Mouse (Mus musculus): ENCODE measurements around the gene Nutf2.
A peak's percentile ranks its signal among the peaks of the same experiment; 100 is the strongest.

The Nutf2 gene

DNA sequence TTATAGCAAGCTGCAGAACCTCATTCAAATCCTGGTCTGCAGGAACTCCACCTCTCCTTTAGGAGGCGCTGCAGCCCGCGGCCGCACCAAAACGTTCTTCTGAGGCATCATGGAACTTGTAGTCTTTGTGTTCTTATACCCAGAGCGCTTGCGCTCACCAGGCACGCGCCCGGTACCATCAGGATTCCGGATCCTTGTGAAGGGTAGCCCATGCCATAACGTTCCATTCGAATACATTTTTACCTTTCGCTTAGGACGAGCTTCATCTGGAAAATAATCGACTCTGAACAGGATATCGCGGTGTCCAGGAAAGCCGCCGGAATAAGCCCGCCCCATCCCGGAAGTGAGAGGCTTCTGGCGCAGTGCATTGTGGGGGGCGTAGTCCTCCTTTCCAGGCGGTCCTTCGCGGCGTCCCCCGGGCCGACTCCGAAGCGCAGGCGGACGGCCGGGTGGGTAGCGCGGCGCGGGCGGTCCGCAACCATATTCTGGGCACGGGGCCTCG, 5.6 kb upstream of the Nutf2 start, which contains the start of gene Thap11:
Gene Thap11, plus strand, starts transcription at position 418 of the 502 bp plus-strand sequence.
- peak; percentile 81 to 89 for DNase-seq (ENCODE audit: low spot score in 2 of 2)

DNA sequence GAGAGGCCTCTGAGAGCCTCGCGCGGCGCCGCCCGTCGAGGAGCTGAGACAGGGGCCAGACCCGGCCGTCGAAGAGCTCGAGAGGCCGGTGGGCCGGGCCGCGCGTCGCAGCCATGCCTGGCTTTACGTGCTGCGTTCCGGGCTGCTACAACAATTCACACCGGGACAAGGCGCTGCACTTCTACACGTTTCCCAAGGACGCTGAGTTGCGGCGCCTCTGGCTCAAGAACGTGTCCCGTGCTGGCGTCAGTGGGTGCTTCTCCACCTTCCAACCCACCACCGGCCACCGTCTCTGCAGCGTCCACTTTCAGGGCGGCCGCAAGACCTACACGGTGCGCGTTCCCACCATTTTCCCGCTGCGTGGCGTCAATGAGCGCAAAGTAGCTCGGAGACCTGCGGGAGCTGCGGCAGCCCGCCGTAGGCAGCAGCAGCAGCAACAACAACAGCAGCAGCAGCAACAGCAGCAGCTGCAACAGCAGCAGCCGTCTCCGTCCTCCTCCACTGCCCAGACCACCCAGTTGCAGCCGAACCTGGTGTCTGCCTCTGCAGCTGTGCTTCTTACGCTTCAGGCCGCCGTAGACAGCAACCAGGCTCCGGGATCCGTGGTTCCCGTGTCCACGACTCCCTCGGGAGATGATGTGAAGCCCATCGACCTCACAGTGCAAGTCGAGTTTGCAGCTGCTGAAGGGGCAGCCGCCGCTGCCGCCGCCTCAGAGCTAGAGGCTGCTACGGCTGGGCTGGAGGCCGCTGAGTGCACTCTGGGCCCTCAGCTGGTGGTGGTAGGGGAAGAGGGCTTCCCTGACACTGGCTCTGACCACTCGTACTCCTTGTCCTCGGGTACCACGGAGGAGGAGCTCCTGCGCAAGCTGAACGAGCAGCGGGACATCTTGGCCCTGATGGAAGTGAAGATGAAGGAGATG, 4.9 kb upstream of the Nutf2 start:
- peak in 1 of 2 experiments; percentile 67 for DNase-seq (ENCODE audit: low spot score in 2 of 2)

DNA sequence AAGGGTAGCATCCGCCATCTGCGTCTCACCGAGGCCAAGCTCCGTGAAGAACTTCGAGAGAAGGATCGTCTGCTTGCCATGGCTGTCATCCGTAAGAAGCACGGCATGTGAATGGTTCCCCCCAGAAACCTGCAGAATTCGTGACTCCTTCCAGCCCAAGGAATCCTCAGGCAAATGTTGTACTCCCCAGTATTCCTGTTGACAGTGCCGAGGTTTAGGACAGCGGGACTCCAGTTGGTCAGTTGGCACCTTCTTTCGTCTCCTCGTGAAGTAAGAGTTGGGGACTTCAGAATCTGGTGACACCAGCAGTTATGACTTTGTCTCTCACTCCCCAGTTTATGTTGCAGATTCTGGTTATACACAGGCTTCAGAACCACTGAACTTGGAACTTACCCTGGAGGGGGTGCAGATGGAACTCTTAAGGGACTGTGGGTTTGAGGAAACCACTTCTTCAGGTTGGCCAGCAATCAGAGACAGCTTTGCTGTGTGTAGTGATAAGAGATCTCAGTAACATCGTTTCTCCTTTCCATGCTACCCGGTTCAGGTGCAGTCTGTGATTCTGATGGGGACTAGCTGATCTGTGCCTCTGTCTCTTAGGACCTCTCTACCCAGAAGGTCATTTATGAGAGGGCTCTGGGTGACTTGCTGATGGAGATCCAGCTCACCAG, 4.1 kb upstream of the Nutf2 start:
- no peak for DNase-seq (ENCODE audit: low spot score in 2 of 2)

DNA sequence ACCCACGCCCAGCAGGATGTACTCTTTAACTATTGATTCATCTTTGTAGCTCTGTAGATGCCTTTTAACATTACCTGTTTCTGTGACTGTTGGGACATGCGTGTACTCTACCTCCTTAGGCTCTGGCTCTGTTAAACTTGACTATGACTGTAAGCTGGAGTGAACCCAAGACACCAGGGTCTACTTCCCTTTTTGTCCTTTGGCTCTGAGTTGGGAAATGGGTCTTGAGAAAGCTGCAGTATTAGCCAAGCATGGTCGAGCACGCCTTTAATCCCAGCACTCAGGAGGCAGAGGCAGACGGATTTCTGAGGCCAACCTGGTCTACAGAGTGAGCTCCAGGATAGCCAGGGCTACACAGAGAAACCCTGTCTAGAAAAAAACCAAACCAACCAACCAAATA, 1.9 kb upstream of the Nutf2 start:
- no peak for DNase-seq (ENCODE audit: low spot score in 2 of 2)

DNA sequence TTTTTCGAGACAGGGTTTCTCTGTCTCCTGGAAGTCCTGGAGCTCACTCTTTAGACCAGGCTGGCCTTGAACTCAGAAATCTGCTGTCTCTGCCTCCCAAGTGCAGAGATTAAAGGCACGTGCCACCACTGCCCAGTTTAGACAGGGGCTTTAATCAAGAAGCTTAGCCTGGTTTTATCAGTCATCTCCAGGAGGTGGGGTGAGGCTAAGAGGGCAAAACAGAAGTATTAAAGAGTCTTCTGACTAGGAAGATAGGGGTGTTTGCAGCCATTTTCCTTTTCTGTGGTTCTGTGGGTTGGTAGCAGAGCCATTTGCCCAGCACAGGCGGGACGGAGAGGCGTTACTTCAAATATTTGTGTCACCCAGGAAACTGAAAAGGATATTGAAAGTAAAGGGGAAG, 1.1 kb upstream of the Nutf2 start:
- no peak for DNase-seq (ENCODE audit: low spot score in 2 of 2)

DNA sequence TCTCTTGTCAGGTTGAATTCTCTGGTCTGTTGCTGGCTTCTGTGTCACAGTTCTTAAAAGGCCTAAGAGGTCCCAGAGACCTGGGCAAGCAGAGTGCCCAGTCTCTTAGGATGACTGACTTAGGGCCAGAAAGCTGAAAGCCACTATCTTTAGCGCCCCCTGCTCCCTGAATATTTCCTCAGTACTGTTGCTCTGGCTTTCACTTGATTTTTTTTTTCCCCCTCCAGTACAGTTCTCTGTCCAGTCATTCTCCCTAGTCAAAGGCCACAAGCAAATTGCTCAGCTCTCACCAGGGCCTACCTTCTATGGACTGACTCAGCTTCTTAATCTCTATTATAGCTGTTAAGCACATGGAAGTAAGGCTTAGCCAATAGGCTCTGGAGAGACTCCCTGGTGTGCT, 1.6 kb downstream of the Nutf2 start:
- DNase-seq (ENCODE audit: low spot score in 2 of 2): peak in 1 of 2 experiments; percentile 20

DNA sequence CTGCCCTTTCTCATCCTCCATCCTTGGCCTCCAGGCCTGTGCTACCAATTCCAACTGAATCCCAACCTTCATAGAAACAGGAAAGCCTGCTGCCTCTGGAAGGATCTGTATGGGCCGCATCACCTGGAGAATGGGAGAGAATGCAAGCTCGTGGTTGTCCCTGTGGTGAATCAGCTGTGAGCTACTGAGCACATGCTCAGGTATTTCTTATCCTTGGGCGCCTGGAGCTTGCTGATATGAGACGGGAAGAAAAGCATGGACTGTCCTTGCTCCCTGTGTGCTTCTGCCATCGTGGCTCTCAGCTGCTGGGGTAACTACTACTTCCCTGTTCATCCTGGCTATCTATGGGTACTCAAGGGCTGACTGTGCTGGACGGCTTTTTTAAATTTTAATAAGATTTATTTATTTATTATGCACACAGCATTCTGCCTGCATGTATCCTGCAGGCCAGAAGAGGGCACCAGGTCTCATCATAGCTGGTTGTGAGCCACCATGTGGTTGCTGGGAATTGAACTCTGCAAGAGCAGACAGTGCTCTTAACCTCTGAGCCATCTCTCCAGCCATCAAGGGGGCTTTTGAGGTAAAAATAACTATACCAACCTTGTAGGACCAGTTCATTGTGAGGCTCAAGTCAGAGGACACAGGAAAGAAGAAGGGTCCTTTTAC, 6.1 kb downstream of the Nutf2 start:
- DNase-seq (ENCODE audit: low spot score in 2 of 2): no peak

DNA sequence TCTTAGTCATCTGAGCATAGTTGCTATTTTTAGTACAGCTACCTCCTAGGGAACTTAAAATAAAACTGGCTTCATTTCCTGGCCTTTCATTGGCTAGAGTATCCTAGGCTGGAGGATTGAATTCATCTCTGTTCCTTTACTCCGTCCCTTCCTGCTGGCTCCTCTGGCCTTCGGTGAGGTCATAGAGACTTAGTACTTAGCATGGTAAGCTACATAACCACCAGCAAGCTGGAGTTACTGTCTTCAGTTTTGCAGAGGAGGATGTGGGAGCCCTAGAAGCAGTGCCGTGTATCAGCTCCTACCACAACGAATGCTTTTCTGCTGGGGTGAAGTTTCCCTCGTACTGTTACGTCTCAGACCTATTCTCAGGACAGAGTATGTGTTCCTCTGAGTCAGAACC, 13.9 kb downstream of the Nutf2 start:
- DNase-seq (ENCODE audit: low spot score in 2 of 2): no peak

DNA sequence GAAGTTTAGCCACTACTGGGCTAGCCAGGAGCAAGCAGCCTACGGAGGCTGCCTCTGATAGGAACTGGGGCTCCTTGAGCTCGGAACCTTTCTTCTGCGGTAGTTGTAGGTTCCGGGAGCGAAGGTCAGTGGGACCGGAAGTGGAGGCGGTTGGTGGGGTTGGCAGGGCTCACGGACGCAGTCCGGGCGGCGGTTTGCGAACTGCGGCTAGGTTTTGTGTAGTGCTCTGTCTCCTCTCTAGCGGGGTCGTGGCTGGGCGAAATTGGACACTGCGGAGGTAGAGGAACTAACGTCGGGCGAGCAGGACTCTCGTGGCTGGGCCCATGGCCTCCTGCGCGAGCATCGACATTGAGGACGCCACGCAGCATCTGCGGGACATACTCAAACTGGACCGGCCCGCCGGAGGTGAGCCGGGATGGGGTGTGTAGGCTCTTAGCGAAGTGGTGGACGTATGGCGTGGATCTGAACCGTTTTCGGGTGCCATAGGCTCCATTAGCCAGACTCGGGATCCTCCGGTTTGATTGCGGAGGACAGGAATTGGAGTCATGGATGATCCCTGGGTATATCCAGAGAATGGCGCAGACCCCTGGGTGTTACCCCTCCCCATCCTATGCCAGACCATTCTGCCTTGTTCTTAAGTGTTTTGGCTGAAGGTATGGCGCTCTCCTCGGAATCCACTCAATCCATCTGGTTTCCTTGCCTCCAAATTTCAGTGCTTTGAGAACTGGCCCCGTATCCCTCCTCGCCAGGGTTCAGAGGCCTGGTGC, 20.6 kb downstream of the Nutf2 start, which contains the start of gene Edc4:
Gene Edc4, plus strand, starts transcription at position 128 of the 767 bp plus-strand sequence.
- DNase-seq (ENCODE audit: low spot score in 2 of 2): peak; percentile 72 to 85

DNA sequence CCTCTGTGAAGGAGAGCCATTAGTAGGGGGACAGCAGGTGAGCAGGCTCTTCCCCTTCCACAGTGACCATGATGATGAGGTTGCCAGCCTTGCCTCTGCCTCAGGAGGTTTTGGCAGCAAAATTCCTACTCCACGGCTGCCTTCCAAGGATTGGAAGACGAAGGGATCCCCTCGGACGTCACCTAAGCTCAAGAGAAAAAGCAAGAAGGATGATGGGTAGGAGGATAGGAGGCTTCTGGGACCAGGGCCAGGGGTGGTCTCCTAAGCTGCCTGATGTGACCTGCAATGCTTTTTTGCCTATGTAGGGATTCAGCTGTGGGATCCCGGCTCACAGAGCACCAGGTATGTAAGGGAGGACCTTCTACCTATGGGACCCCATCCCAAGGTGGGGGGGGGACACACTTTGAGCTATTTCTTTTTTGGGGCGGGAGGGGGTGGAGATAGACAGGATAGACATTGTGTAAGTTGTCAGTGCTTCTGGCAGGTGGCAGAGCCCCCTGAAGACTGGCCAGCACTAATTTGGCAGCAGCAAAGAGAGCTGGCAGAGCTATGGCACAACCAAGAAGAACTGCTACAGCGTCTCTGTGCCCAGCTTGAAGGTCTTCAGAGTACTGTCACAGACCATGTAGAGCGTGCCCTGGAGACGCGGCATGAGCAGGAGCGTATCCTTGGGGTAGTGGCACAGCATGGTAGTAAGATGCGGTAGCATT, 29.5 kb downstream of the Nutf2 start:
- DNase-seq (ENCODE audit: low spot score in 2 of 2): no peak

DNA sequence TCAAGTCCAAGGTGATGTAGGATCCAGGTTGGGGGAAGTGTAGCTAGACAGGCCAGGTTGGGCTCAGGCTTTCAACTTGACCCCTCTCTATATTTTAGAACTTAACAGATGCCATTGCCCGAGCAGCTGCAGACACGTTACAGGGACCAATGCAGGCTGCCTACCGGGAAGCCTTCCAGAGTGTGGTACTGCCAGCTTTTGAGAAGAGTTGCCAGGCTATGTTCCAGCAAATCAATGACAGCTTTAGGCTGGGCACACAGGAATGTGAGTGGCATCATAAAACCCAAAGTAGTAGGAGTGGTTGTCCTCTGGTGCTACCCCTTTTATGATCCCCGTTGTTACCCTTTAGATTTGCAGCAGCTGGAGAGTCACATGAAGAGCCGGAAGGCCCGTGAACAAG, 30.5 kb downstream of the Nutf2 start:
- DNase-seq (ENCODE audit: low spot score in 2 of 2): no peak

DNA sequence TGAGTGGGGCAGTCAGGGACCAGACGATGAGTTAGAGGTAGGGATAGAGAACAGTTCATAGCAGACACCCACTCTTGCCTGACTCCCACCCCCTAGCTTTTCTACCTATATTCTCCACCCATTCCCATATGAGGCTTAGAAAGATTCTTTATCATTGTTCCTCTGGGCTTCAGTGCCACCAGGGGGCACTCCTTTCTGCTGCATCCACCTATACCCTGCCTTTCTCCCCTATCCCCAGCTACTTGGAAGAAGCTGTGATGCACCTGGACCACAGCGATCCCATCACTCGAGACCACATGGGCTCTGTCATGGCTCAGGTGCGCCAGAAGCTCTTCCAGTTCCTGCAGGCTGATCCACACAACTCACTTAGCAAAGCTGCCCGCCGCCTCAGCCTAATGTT, 32.1 kb downstream of the Nutf2 start:
- peak in 1 of 2 experiments; percentile 36 for DNase-seq (ENCODE audit: low spot score in 2 of 2)

DNA sequence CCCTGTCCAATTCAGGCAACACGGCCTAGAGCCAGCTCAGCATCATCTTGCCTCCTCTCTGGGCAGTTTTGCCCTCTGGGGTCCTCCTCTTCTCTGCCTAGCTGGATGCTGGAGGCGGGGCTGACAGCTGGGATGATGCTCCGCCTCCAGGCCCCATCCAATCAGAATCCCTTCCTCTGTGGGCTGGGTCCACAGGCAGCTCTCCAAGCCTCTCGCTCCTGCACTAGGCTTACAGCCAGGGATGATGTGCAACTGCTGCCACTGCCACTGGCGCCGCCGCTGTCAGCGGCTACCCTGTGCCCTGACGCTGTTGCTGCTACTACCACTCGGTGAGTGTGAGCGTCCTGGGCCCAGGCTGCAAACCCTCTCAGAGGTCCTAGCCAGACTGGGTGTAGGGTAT, 33.0 kb downstream of the Nutf2 start, which contains the start of gene Nrn1l:
Gene Nrn1l, plus strand, starts transcription at position 229 of the 400 bp plus-strand sequence.
- peak; percentile 72 to 78 for DNase-seq (ENCODE audit: low spot score in 2 of 2)

DNA sequence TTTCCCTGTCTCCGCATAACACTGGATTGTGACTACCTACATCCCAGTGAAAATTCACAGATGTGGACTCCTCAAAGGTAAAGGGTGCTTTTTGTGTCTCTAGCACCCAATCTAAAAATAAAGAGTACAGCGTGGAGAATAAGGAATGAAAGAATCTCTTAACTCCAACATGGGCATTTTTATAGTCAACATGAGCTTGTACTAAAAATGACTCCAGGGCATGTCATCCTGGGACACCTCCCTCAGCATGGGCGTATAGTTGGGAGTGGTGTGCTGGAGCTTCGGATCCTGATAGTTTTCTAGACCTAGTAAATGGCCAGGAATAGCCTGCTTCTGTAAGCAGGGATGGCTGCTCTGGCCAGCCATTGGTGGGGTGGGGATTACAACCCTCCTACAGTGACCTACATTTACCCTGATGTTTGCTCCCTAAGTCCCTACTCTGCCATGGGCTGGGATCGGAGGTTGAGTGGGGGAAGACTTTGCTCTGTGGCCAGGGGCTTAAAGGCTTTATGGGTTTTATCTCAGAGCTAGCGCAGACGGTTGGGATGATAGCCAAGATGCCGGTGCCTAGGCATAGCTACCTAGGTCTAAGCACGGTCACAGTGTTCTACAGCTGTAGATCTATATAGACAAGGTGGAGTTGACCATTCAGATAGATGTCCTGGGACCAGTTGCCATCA, 37.6 kb downstream of the Nutf2 start:
- DNase-seq (ENCODE audit: low spot score in 2 of 2): no peak

DNA sequence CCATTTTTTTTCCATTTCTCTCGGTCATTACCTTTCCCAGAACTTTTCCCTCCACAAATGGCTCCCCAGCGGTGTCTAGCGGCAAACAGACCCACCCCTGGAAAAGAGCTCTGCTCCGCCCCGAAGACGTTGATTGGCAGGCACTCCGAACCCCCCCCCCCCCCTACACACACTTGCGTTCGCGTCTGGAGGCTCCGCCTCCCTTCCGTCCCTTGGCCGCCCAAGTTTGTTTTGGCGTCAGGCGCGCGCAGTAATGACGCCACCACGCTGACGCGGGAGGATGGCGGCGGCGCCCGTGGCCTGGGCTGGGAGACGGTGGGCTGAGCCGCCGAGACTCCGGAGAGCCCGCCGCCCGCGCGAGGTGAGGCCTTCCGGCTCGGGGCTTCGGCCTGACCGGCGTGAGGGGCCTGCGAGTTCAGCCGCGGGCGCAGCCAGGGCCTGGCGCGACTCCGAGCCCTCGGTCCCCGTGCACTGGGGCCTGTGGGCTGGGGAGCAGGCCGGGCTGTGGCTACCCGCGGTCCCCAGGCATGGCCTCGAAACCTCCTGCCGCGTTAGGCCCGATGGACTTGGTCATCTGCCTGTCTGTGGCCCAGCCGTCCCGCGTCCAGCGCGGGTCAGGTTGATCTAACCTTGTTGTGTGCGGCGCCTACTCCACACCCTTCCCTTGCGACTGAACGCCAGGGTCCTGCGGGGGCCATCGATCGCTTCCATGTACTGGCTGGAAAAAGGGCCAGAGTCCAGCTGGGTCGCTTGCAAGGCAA, 40.0 kb downstream of the Nutf2 start, which contains the start of gene Pskh1:
Gene Pskh1, plus strand, starts transcription at position 262 of the 761 bp plus-strand sequence.
- peak; percentile 83 to 91 for DNase-seq (ENCODE audit: low spot score in 2 of 2)

DNA sequence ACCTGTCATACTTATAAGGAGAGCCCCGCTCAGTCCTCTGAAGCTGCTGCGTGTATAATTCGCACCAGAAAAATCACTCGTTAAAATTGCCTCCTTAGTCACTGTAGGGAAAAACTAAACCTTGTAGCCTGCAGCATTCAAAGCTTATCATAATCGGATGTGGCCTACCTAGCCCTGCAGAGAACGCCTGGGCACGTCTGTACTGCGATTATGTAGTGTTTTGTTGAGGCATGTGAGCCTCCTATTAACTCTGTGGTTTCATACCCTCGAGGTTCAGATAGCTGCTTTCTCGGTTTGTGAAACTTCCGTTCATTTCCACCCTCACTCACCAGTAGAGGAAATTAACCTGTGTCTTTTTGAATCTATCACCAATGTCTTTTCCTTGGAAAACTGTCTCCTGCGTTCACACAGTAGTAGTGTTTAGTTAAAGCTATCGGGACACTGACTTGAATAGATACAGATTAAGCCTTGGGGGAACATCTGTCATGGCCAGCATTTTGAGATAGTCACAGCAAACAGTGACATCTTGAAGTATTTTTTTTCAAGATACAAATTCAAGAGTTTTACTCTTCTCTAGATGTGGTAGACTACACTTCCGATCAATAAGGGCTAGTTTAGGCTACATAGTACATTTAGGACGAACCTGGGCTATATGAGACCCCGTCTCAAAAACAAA, 40.7 kb downstream of the Nutf2 start:
- DNase-seq (ENCODE audit: low spot score in 2 of 2): no peak

DNA sequence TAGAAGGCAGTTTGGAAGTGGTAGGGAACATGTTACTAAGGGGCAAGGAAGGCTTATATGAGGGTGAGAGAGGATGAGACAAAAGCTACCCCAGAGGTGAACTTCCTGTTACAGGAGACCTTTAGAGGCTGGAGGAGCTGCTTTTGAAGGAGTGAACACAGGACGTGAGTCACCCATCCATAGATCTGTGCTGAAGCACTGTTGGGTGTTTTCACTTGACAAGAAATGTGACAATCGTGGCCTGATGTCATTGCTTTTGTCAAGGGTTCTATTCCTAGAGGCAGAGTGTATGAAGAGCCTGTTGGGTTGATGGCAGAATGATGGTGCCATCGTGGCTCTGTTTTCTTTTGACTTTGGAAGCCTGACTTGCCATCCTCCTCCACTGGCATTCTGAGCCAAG, 59.0 kb downstream of the Nutf2 start:
- DNase-seq (ENCODE audit: low spot score in 2 of 2): no peak

DNA sequence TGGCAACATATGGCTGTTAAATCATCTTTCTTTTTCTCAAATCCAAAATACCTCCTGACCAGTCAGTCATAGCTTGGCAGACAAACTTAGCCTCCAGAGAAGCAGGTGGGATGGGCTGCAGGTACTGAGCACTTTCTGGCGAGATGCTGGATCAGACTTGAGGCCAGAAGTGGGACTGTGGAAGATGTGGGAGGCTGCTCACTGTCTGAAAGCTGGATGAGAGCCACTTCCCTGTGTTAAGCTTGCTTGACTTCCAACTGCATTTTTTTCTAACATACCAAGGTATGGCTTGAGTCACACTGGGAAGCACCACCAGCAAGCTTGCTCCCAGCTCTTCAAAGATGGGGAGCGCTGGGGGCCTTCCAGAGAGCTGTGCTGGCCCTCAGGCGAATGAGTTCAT, 64.7 kb downstream of the Nutf2 start:
- no peak for DNase-seq (ENCODE audit: low spot score in 2 of 2)

Data from frontal cortex, postnatal 10 days (tissue).